Mouse (Mus musculus) right cerebral cortex, adult 2 months (tissue): Measurements from ENCODE around the gene Coro2b.

ENCODE experiments used
- DNase-seq, 2 experiments: peaks; one replicate each; pipeline ENCODE4 v3.0.0; 2021 to 2022; ENCODE audit warnings: low spot score in 2 of 2

Gene Coro2b

GRCm38 (mm10) chr9:62438085-62438754 lies 98.6 kb downstream of the Coro2b start:
- peak in 1 of 2 experiments; percentile 57 for DNase-seq

DNA sequence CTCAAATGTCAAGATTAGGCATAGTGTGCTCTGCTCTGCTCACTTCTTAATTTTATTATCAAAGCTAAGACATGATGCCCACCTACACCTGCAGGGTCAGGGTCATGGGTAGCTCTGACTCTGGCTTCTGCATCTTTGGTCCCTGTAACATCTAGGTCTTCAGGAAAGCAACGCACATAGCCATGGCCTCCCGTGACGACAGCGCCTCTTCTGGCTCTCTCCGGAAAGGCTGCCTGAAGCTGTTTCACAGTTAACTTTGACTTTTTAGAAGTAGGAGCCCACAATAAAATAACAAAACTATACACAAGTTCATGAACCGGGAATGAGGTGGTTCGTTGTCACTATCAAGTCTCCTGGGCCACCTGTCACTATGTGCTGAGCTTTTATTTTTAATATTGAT lies 99.4 kb downstream of the Coro2b start:
- no peak for DNase-seq

- peak; percentile 47 to 64 for DNase-seq
These were observed 101.1 kb downstream of the Coro2b start for GRCm38 (mm10) chr9:62435613-62436318.

DNA sequence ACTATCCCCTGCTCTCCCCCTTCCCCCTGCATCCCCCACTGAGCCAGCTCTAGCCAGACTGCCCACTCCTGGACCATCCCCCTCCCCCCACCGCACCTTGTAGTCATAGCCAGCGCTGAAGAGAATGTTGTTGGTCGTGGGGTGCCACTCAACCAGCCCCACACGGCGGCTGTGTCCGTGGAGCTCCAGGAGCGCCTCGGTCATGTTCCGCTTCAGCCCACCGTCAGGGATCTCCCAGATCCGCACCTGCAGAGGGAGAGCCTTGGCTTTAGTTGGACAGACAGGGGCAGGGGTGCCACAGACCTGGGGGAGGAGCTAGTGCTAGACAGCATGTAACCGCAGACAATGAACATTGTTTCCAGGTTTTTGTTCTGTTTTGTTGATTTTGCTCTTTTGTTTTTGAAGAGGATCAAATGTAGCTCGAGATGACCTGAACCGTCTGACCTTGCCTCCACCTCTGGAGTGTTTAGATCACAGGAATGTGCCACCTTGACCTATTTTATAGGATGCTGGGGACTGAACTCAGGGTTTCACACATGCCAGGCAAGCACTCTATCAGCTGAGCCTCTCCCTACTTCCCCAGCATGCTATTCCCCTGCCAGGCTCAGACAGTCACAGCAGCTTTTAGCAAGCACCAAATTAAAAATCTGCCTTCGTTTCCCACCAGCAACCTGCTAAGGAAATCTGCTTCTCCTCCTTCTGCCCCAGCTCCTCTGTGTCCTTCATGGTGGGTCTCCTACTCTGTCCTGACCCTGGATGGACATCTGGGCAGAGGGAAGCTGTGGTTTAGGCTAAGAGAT lies 104.4 kb downstream of the Coro2b start:
- peak in 1 of 2 experiments; percentile 22 for DNase-seq

GRCm38 (mm10) chr9:62430741-62431140 lies 106.1 kb downstream of the Coro2b start:
- no peak for DNase-seq

GRCm38 (mm10) chr9:62427010-62427409 lies 109.8 kb downstream of the Coro2b start:
- no peak for DNase-seq

GRCm38 (mm10) chr9:62426531-62426930 lies 110.3 kb downstream of the Coro2b start:
- DNase-seq: no peak

- DNase-seq: no peak
These were observed 110.8 kb downstream of the Coro2b start for GRCm38 (mm10) chr9:62426021-62426420.

- DNase-seq: no peak
These were observed 111.6 kb downstream of the Coro2b start for GRCm38 (mm10) chr9:62425265-62425664.

DNA sequence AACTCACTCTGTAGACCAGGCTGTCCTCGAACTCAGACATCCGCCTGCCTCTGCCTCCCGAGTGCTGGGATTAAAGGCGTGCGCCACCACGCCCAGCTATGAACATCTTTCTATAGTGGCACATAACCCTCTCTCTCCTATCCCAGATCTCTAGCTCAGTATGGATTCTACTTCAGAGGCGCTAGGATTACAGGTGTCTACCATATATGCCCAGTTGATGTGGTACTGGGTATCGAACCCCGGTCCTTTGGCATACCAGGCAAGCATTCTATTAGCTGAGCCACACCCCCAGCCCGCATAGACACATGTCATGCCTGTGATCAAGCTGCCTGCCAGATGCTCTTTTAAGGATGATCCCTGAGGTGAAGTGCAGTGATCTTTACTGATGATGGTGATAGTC lies 113.0 kb downstream of the Coro2b start:
- DNase-seq: no peak

DNA sequence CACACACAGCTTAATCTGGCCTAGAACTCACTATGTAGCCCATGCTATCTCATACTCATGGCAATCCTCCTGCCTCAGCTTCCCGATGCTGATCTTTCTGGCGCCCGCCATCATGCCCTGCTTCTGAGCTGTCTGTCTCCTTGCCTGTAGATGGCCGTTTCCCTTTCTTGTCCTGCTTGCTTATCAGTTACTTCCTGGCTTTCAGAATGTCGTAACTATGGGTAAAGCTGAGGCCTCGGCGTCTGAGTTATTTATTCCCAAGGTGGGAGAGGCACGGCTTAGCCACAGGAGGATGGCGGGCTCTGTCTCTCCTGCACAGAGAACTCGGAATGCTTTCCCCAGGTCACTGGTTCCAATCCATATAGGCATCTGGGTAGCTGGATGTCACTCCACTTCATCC lies 113.9 kb downstream of the Coro2b start:
- DNase-seq: no peak

DNA sequence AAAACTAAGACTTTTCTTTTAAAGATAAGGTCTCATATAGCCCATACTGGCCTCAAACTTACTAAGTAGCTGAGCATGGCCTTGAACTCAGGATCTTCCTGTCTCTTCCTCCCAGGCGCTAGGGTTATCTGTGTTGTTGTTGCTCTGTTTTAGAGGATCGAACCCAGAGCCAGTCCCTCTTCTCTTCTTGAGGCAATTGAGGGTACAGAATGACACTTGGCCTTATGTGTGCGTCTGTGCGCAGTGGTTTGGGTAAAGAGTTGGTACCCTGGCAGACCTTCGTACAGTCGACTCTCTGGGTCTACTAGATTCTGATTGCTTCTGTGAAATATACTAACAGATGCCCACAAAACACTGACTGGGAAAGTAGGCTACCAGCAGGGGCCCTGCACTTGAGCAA lies 114.9 kb downstream of the Coro2b start:
- no peak for DNase-seq

GRCm38 (mm10) chr9:62421027-62421426 lies 115.8 kb downstream of the Coro2b start:
- peak; percentile 54 to 57 for DNase-seq

DNA sequence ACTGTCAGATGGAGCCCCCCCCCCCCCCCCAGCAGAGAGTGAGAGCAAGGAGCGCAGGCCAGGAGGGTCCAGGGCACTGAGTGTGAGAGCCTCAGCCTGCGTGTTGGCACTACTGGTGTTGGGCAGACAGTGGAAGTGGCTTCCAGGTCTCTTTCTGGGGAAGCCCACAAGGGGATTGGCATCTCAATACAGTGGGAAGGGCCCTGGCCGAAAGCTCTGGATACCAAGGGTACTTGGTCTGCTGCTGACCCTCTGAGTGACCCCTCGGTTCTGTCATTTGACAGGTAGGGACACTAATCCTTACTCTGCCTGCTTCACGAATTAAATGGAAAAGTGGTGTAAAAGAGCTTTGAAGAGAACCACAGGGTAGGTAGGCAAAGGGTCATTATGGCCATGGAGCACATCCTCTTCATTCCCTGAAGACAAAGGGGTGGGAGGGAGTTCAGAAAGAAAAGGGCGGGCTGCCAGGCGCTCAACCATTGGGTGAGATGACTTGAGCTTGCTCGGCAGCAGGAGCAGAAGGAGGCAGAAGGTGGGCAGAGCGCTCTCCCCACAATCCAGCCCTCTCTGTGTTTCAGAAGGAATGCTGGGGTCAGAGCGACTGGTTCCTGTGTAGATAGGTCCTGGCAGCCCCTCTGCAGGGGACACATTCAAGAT lies 116.5 kb downstream of the Coro2b start:
- DNase-seq: no peak

GRCm38 (mm10) chr9:62418742-62419141 lies 118.1 kb downstream of the Coro2b start:
- DNase-seq: no peak

GRCm38 (mm10) chr9:62407357-62408146 lies 129.3 kb downstream of the Coro2b start:
- DNase-seq: no peak

DNA sequence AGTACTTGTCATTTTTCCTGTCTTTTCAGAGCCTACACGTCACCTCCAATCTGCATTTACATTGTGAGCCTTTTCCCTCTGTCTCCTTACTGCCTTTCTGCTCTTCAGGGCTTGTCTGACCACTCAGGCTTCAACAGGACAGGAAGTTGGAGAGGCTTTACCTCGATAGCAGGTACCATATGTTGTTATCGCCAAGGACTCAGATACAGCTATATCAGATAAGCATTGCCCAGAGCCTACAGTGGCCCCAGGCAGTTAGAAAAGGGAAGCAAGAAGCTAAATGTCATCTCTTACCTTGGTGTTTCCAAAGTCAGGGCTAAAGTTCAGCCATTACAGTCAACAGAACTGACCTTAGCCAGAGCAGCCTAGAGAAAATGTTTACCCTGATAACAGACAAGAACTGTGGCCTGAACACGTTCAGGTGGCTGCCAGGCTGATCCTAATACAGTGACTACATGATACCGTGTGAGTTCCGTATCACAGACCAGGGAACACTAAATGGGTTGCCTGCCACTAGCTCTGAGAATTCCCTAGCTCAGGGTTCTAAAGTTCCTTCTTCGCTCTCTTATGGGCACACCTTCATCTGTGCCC lies 130.3 kb downstream of the Coro2b start:
- no peak for DNase-seq

DNA sequence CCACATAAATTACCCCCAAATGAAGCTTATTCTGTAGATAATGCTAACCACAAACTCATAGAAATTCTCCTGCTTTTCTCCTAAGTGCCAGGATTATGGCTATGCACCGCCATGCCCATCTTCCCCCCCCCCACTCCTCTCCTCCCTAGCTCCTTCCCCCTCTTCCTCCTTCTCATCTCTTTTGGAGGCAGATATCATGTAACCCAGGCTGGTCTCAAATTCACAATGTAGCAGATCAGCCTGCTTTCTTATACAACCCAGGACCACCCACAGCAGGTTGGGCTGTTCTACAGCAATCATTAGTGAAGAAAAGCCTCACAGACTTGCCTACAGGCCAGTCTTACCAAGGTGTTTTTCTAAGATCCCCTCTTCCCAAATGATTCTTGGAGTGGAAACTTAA lies 135.3 kb downstream of the Coro2b start:
- no peak for DNase-seq

GRCm38 (mm10) chr9:62400531-62401170 lies 136.2 kb downstream of the Coro2b start:
- no peak for DNase-seq

- no peak for DNase-seq
These were observed 142.7 kb downstream of the Coro2b start for GRCm38 (mm10) chr9:62394163-62394562.
